Mouse (Mus musculus) stomach, postnatal 0 days (tissue): ENCODE measurements around the gene Nprl3.

Source experiments
- CTCF ChIP-seq: IDR thresholded peaks from 2 replicates; pipeline ENCODE4 v1.5.1; 2016; ENCODE audit warnings: antibody characterized with exemption, low read depth, mild to moderate bottlenecking, moderate library complexity
- EP300 ChIP-seq: optimal IDR thresholded peaks from 2 replicates; pipeline ENCODE3; 2016; ENCODE audit warnings: antibody characterized with exemption

GRCm38 (mm10) chr11:32256146-32256545, 11.4 kb downstream of the Nprl3 start:
- TF ChIP-seq CTCF (no peak), EP300 (no peak)
